Mouse (Mus musculus): ENCODE results near the gene Adgra1. TPM values are rescaled to one million over a fixed set of nuclear protein-coding genes. Genes with fewer than 3 reads are reported as not detected.

Gene Adgra1
- polyA plus RNA-seq, 1 experiment: 0.17 TPM

GRCm38 (mm10) chr7:139806175-139806601 is 27.8 kb upstream of the Adgra1 start:
- H3K27me3 ChIP-seq (replicated peaks; ENCODE audit: control insufficient read depth, insufficient read depth, low read length): no peaks in the 10 kb centered on the region
- no peak overlapping the region for H3K27ac ChIP-seq (ENCODE audit: insufficient read depth, low read depth, low read length)
- H3K36me3 ChIP-seq (ENCODE audit: control insufficient read depth, insufficient read depth, low read length): no peaks in the 10 kb centered on the region
- no peaks in the 10 kb centered on the region for H3K4me1 ChIP-seq (ENCODE audit: control insufficient read depth, insufficient read depth, low read length)
- no peak for TF ChIP-seq CTCF (conservative IDR thresholded peaks at IDR 0.05; ENCODE audit: insufficient read depth, insufficient read length, low read depth, low read length)
- TF ChIP-seq POLR2A (IDR thresholded peaks at IDR 0.05; ENCODE audit: low read depth, low read length): no peak
- WGBS: 62% methylated on average over 8 of the region's 8 CpGs
- no peak overlapping the region for H3K4me3 ChIP-seq (ENCODE audit: insufficient read depth, low read depth, low read length)
- no peak for DNase-seq

DNA sequence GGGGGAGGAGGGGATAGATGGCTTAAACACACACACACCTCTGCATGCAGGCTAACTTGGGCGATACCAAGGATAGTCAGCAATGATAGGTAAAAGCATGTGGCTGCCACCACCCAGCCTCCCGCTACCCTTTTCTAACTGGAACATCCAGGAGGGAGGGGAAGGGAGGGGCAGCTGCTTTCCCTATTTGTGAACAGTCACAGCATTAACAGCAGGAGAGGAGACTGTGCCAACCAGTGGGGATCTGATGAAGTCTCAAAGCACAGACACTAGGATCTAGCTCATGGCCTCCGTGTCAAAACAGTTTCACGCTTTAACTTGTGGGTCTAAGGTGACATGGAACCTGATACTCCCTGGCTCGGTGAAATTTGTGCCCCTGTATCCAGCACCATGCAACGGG is 23.9 kb upstream of the Adgra1 start:
- no peak for DNase-seq
- no peaks in the 10 kb centered on the region for H3K36me3 ChIP-seq (ENCODE audit: control insufficient read depth, insufficient read depth, low read length)
- H3K27me3 ChIP-seq (replicated peaks; ENCODE audit: control insufficient read depth, insufficient read depth, low read length): no peaks in the 10 kb centered on the region
- H3K4me1 ChIP-seq (ENCODE audit: control insufficient read depth, insufficient read depth, low read length): no peaks in the 10 kb centered on the region
- TF ChIP-seq POLR2A (IDR thresholded peaks at IDR 0.05; ENCODE audit: low read depth, low read length): no peak
- no peak for TF ChIP-seq CTCF (conservative IDR thresholded peaks at IDR 0.05; ENCODE audit: insufficient read depth, insufficient read length, low read depth, low read length)
- no peak overlapping the region for H3K27ac ChIP-seq (ENCODE audit: insufficient read depth, low read depth, low read length)
- 41% methylated on average over 6 of the region's 6 CpGs for WGBS
- no peak overlapping the region for H3K4me3 ChIP-seq (ENCODE audit: insufficient read depth, low read depth, low read length)

GRCm38 (mm10) chr7:139811706-139812105 is 22.3 kb upstream of the Adgra1 start:
- no peak for DNase-seq
- no peak overlapping the region for H3K27ac ChIP-seq (ENCODE audit: insufficient read depth, low read depth, low read length)
- no peaks in the 10 kb centered on the region for H3K36me3 ChIP-seq (ENCODE audit: control insufficient read depth, insufficient read depth, low read length)
- no peak overlapping the region for H3K4me3 ChIP-seq (ENCODE audit: insufficient read depth, low read depth, low read length)
- no peaks in the 10 kb centered on the region for H3K27me3 ChIP-seq (replicated peaks; ENCODE audit: control insufficient read depth, insufficient read depth, low read length)
- H3K4me1 ChIP-seq (ENCODE audit: control insufficient read depth, insufficient read depth, low read length): no peaks in the 10 kb centered on the region
- no peak for TF ChIP-seq CTCF (conservative IDR thresholded peaks at IDR 0.05; ENCODE audit: insufficient read depth, insufficient read length, low read depth, low read length)
- no peak for TF ChIP-seq POLR2A (IDR thresholded peaks at IDR 0.05; ENCODE audit: low read depth, low read length)
- 91% methylated on average over 7 of the region's 7 CpGs for WGBS

- 62% methylated on average over 6 of the region's 6 CpGs for whole genome bisulfite sequencing
- no peaks in the 10 kb centered on the region for H3K36me3 ChIP-seq (ENCODE audit: control insufficient read depth, insufficient read depth, low read length)
These were observed 20.3 kb upstream of the Adgra1 start for GRCm38 (mm10) chr7:139813577-139814207.

GRCm38 (mm10) chr7:139822301-139823010 is 11.5 kb upstream of the Adgra1 start:
- TF ChIP-seq CTCF (conservative IDR thresholded peaks at IDR 0.05; ENCODE audit: insufficient read depth, insufficient read length, low read depth, low read length) (no peak), POLR2A (IDR thresholded peaks at IDR 0.05; ENCODE audit: low read depth, low read length) (no peak)
- Histone ChIP-seq H3K4me3 (ENCODE audit: insufficient read depth, low read depth, low read length) (no peak overlapping the region), H3K27ac (ENCODE audit: insufficient read depth, low read depth, low read length) (no peak overlapping the region), H3K36me3 (ENCODE audit: control insufficient read depth, insufficient read depth, low read length) (no peaks in the 10 kb centered on the region), H3K27me3 (replicated peaks; ENCODE audit: control insufficient read depth, insufficient read depth, low read length) (no peaks in the 10 kb centered on the region), H3K4me1 (ENCODE audit: control insufficient read depth, insufficient read depth, low read length) (no peaks in the 10 kb centered on the region)
- DNase-seq: no peak
- WGBS: 76% methylated on average over 12 of the region's 12 CpGs

More at GRCm38 (mm10) chr7:139813577-139814207, 20.3 kb upstream of the Adgra1 start:
- TF ChIP-seq POLR2A (IDR thresholded peaks at IDR 0.05; ENCODE audit: low read depth, low read length) (no peak), CTCF (conservative IDR thresholded peaks at IDR 0.05; ENCODE audit: insufficient read depth, insufficient read length, low read depth, low read length) (no peak)
- H3K27me3 ChIP-seq (replicated peaks; ENCODE audit: control insufficient read depth, insufficient read depth, low read length): no peaks in the 10 kb centered on the region
- H3K27ac ChIP-seq (ENCODE audit: insufficient read depth, low read depth, low read length): no peak overlapping the region
- no peaks in the 10 kb centered on the region for H3K4me1 ChIP-seq (ENCODE audit: control insufficient read depth, insufficient read depth, low read length)
- H3K4me3 ChIP-seq (ENCODE audit: insufficient read depth, low read depth, low read length): no peak overlapping the region
- DNase-seq: peak; percentile 38

DNA sequence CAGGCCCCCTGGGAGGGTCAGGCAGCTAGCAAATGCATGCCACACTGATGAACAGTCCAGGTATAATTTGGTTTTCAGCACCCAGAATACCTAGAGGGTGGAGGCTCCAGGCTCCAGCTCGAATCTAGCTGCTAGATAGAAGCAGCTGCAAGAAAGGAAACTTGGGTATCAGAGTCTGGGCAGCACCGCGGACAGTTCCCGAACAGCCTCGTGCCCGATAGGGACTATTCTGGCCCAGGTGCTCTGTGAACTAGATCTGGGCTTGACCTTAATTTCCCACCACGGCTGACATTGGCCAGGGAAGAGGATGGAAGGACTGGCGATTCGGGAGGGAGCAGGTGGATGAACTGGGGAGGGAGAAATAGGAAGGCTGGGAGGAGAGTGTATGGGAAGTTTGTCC is 6.3 kb upstream of the Adgra1 start:
- TF ChIP-seq CTCF (conservative IDR thresholded peaks at IDR 0.05; ENCODE audit: insufficient read depth, insufficient read length, low read depth, low read length) (no peak), POLR2A (IDR thresholded peaks at IDR 0.05; ENCODE audit: low read depth, low read length) (no peak)
- H3K4me1 ChIP-seq (ENCODE audit: control insufficient read depth, insufficient read depth, low read length): no peaks in the 10 kb centered on the region
- no peaks in the 10 kb centered on the region for H3K36me3 ChIP-seq (ENCODE audit: control insufficient read depth, insufficient read depth, low read length)
- no peaks in the 10 kb centered on the region for H3K27me3 ChIP-seq (replicated peaks; ENCODE audit: control insufficient read depth, insufficient read depth, low read length)
- WGBS: 9% methylated on average over 9 of the region's 9 CpGs
- no peak overlapping the region for H3K27ac ChIP-seq (ENCODE audit: insufficient read depth, low read depth, low read length)
- H3K4me3 ChIP-seq (ENCODE audit: insufficient read depth, low read depth, low read length): no peak overlapping the region
- DNase-seq: no peak

DNA sequence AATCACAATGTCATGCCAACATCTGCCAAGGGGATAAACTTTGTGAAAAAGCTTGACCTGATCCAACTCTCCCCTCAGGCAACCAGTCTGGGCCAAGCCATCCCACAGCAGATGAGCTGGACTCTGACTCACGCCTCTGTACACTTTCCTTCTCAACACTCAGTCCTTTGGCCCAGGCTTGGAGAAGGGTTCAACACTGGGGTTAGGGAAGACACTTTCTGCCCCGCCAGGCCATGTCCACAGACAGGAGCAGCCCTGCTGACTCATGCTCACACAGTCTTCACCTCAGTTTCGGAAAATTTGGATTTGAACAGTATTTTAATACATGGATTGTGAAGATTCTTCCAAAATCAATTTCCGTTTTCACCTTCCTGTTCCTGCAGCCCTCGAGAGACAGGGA is 442 bp upstream of the Adgra1 start:
- Histone ChIP-seq H3K27me3 (replicated peaks; ENCODE audit: control insufficient read depth, insufficient read depth, low read length) (no peaks in the 10 kb centered on the region), H3K4me1 (ENCODE audit: control insufficient read depth, insufficient read depth, low read length) (no peaks in the 10 kb centered on the region), H3K36me3 (ENCODE audit: control insufficient read depth, insufficient read depth, low read length) (no peaks in the 10 kb centered on the region), H3K27ac (ENCODE audit: insufficient read depth, low read depth, low read length) (no peak overlapping the region), H3K4me3 (ENCODE audit: insufficient read depth, low read depth, low read length) (no peak overlapping the region)
- no peak for DNase-seq
- TF ChIP-seq CTCF (conservative IDR thresholded peaks at IDR 0.05; ENCODE audit: insufficient read depth, insufficient read length, low read depth, low read length) (no peak), POLR2A (IDR thresholded peaks at IDR 0.05; ENCODE audit: low read depth, low read length) (no peak)
- WGBS: 33% methylated on average over 5 of the region's 5 CpGs
